Mouse (Mus musculus): ENCODE results near the gene Calhm1. TPM values are rescaled to one million over a fixed set of nuclear protein-coding genes. Genes with fewer than 3 reads are reported as not detected.

Calhm1 gene
- polyA plus RNA-seq (2017; shearing (Covaris generic)), result not detected

GRCm38 (mm10) chr19:47144154-47144553 lies at the start of gene Calhm1:
Calhm1 (minus strand) TSS chr19:47144254.

GRCm38 (mm10) chr19:47178431-47179271 lies 34.6 kb upstream of the Calhm1 start, which contains the start of gene Neurl1a:
Neurl1a (plus strand) TSS chr19:47178820.

GRCm38 (mm10) chr19:47157664-47158063 lies 13.6 kb upstream of the Calhm1 start, which contains the start of gene Calhm3:
Calhm3 (minus strand) TSS chr19:47157764.

GRCm38 (mm10) chr19:47137771-47138421 lies 6.2 kb downstream of the Calhm1 start, which contains the start of gene Calhm2:
Calhm2 (minus strand) TSS chr19:47138294.

Other genes with a start within 250 kb of the Calhm1 start
- gene Ina, start 129.6 kb downstream of the Calhm1 start, polyA plus RNA-seq (2017; shearing (Covaris generic)), result 0.11 TPM
- 40.7 TPM for gene Nt5c2, start 129.1 kb downstream of the Calhm1 start, polyA plus RNA-seq (2017; shearing (Covaris generic))
- 37.7 TPM for gene Pcgf6, start 93.3 kb downstream of the Calhm1 start, polyA plus RNA-seq (2017; shearing (Covaris generic))
- 16.6 TPM for gene Taf5, start 76.5 kb downstream of the Calhm1 start, polyA plus RNA-seq (2017; shearing (Covaris generic))
- gene Usmg5, start 53.6 kb downstream of the Calhm1 start, polyA plus RNA-seq (2017; shearing (Covaris generic)), result 395 TPM
- gene Pdcd11, start 53.5 kb downstream of the Calhm1 start, polyA plus RNA-seq (2017; shearing (Covaris generic)), result 18.0 TPM
- gene Calhm2, start 6.0 kb downstream of the Calhm1 start, polyA plus RNA-seq (2017; shearing (Covaris generic)), result 18.8 TPM
- gene Calhm3, start 13.5 kb upstream of the Calhm1 start, polyA plus RNA-seq (2017; shearing (Covaris generic)), result not detected
- 0.11 TPM for gene Neurl1a, start 34.6 kb upstream of the Calhm1 start, polyA plus RNA-seq (2017; shearing (Covaris generic))